In genomic region chr11:115359726-115360125, GRCm38 (mm10) we compare ENCODE assay signal across 11 mouse cellular contexts. TPM values are rescaled to one million over a fixed set of nuclear protein-coding genes. Genes with fewer than 3 reads are reported as not detected.
A peak's percentile ranks its signal among the peaks of the same experiment; 100 is the strongest.
DNase-seq lines count a peak whose midpoint lies in the region; ATAC-seq and TF ChIP-seq lines count a peak whose summit lies in the region.
"Had no signal": no experiment of that assay in that cellular context is flagged by ENCODE, and none has a peak within 500 bp of the region (broad histone marks: within the 10 kb centered on the region; RNA-seq: fewer than 3 reads in every experiment).

No protein-coding gene starts in this region.

- H3K9ac ChIP-seq in heart, embryonic 13.5 days = no peak overlapping the region
- peak overlapping the region; percentile 39; the same call in 1 of the 2 replicates for H3K9ac ChIP-seq in hindbrain, embryonic 12.5 days

- H3K4me3 ChIP-seq in heart, embryonic 13.5 days = no peak overlapping the region
- H3K4me3 ChIP-seq in E14TG2a.4 (replicated peaks; ENCODE audit: low read length) = peak overlapping the region; percentile 23; the same call in 1 of the 2 replicates
- no peak overlapping the region for H3K4me3 ChIP-seq in hindbrain, embryonic 12.5 days

- peak overlapping the region; percentile 51; the same call in 1 of the 2 replicates for H3K27ac ChIP-seq in heart, embryonic 13.5 days (replicated peaks)
- peak overlapping the region; percentile 55; the same call in 1 of the 2 replicates for H3K27ac ChIP-seq in hindbrain, embryonic 12.5 days

- H3K9me3 ChIP-seq in heart, embryonic 13.5 days = no peaks in the 10 kb centered on the region
- H3K9me3 ChIP-seq in E14TG2a.4 (ENCODE audit: low read length) = no peaks in the 10 kb centered on the region
- no peaks in the 10 kb centered on the region for H3K9me3 ChIP-seq in hindbrain, embryonic 12.5 days (replicated peaks)

- H3K27me3 ChIP-seq in heart, embryonic 13.5 days (replicated peaks) = peaks cover 43% of the 10 kb centered on the region
- H3K27me3 ChIP-seq in E14TG2a.4 (ENCODE audit: insufficient read depth, low read length) = peaks cover 54% of the 10 kb centered on the region
- H3K27me3 ChIP-seq in hindbrain, embryonic 12.5 days = 0 out of 2 replicates have a peak, but pooled peaks cover 8% of the 10 kb centered on the region

- H3K4me1 ChIP-seq in heart, embryonic 13.5 days = peaks cover 12% of the 10 kb centered on the region
- H3K4me1 ChIP-seq in E14TG2a.4 (replicated peaks; ENCODE audit: low read depth, low read length) = peaks cover 29% of the 10 kb centered on the region
- H3K4me1 ChIP-seq in hindbrain, embryonic 12.5 days = peaks cover 14% of the 10 kb centered on the region

- TF ChIP-seq CTCF in E14TG2a.4 (conservative IDR thresholded peaks at IDR 0.05; ENCODE audit: low read length) = no peak

- no peak for ATAC-seq in heart, embryonic 13.5 days (ENCODE audit: extremely low read depth, insufficient number of reproducible peaks, low FRiP score, low TSS enrichment)
- no peak for ATAC-seq in hindbrain, embryonic 12.5 days (ENCODE audit: low FRiP score)
- 0 out of 2 replicates have a peak, but pooled peaks have one; percentile 25 for ATAC-seq in monocyte, adult 5-6 weeks (replicated peaks; ENCODE audit: insufficient number of reproducible peaks, low FRiP score, low TSS enrichment, poor library complexity, severe bottlenecking)

- DNase-seq in heart, postnatal 4 days = no peak
- no peak for DNase-seq in frontal cortex, adult 2 months (ENCODE audit: extremely low spot score in 1 of 2, low spot score in 1 of 2)
- no peak for DNase-seq in adrenal gland, postnatal 25 days
- DNase-seq in kidney, adult 18-20 months = no peak
- DNase-seq: cerebellum, postnatal 14 days; left cerebral cortex, postnatal 4 days had no signal

- WGBS in heart, embryonic 13.5 days = 63% methylated on average over 6 of the region's 6 CpGs
- WGBS in hindbrain, embryonic 12.5 days = 66% methylated on average over 6 of the region's 6 CpGs

- H3K36me3 ChIP-seq in heart, embryonic 13.5 days = no peaks in the 10 kb centered on the region
- no peaks in the 10 kb centered on the region for H3K36me3 ChIP-seq in E14TG2a.4 (ENCODE audit: insufficient read depth, low read length)
- no peaks in the 10 kb centered on the region; the same call in 1 of the 2 replicates for H3K36me3 ChIP-seq in hindbrain, embryonic 12.5 days

- H3K4me2 ChIP-seq in heart, embryonic 13.5 days = no peak overlapping the region
- no peak overlapping the region for H3K4me2 ChIP-seq in hindbrain, embryonic 12.5 days (replicated peaks)

RNA-seq across cellular contexts. Expression of gene Hid1, which starts 7.8 kb away (rescaled TPM):
- polyA plus RNA-seq in heart, embryonic 13.5 days (2015; fragmentation: Nextera tagmentation; extraction: Ambion mirVana) = 6.8 and 7.0 TPM in 2 replicates
- total RNA-seq in heart, postnatal 4 days (2021) = 1 to 10 TPM; 5.9 to 8.5 TPM
- polyA plus RNA-seq in hindbrain, embryonic 12.5 days (2016; fragmentation: Nextera tagmentation; extraction: Ambion mirVana) = 26.5 and 28.0 TPM in 2 replicates
- 4.7 to 13.4 TPM (median 7.5 TPM) in 3 replicates for total RNA-seq in monocyte, adult 5-6 weeks (2017)
- polyA plus RNA-seq in frontal cortex, adult 2 months (2012; rRNA removed) = 97.9 and 106 TPM in 2 replicates
- total RNA-seq in adrenal gland, postnatal 25 days (2021) = 13.2 and 14.8 TPM in 2 replicates

RNA-seq across cellular contexts. Expression of gene Cdr2l, which starts 22.0 kb away (rescaled TPM):
- polyA plus RNA-seq in heart, embryonic 13.5 days (2015; fragmentation: Nextera tagmentation; extraction: Ambion mirVana) = 6.7 and 7.4 TPM in 2 replicates
- total RNA-seq in heart, postnatal 4 days (2021) = 10 to 100 TPM; 18.8 to 20.3 TPM
- 27.6 and 28.8 TPM in 2 replicates for polyA plus RNA-seq in hindbrain, embryonic 12.5 days (2016; fragmentation: Nextera tagmentation; extraction: Ambion mirVana)
- total RNA-seq in monocyte, adult 5-6 weeks (2017) = not detected in 3 replicates
- polyA plus RNA-seq in frontal cortex, adult 2 months (2012; rRNA removed) = 22.7 and 23.1 TPM in 2 replicates
- total RNA-seq in adrenal gland, postnatal 25 days (2021) = 59.1 and 82.5 TPM in 2 replicates

RNA-seq across cellular contexts. Expression of gene Otop3, which starts 25.2 kb away (rescaled TPM):
- not detected in 2 replicates for polyA plus RNA-seq in heart, embryonic 13.5 days (2015; fragmentation: Nextera tagmentation; extraction: Ambion mirVana)
- not detected for total RNA-seq in heart, postnatal 4 days (2021)
- 0.13 and 0.17 TPM in 2 replicates for polyA plus RNA-seq in hindbrain, embryonic 12.5 days (2016; fragmentation: Nextera tagmentation; extraction: Ambion mirVana)
- 0.39 TPM in 1 of 3 replicates, not detected in the others for total RNA-seq in monocyte, adult 5-6 weeks (2017)
- polyA plus RNA-seq in frontal cortex, adult 2 months (2012; rRNA removed) = 0.30 and 0.34 TPM in 2 replicates
- total RNA-seq in adrenal gland, postnatal 25 days (2021) = not detected in 2 replicates
- polyA plus RNA-seq: gonadal fat pad, adult 2 months had no signal

RNA-seq across cellular contexts. Expression of gene Ush1g, which starts 37.9 kb away (rescaled TPM):
- 0.09 and 0.13 TPM in 2 replicates for polyA plus RNA-seq in heart, embryonic 13.5 days (2015; fragmentation: Nextera tagmentation; extraction: Ambion mirVana)
- under 1 TPM; 0.09 to 0.12 TPM for total RNA-seq in heart, postnatal 4 days (2021)
- polyA plus RNA-seq in hindbrain, embryonic 12.5 days (2016; fragmentation: Nextera tagmentation; extraction: Ambion mirVana) = not detected in 2 replicates
- not detected in 3 replicates for total RNA-seq in monocyte, adult 5-6 weeks (2017)
- 7.8 and 8.6 TPM in 2 replicates for polyA plus RNA-seq in frontal cortex, adult 2 months (2012; rRNA removed)
- total RNA-seq in adrenal gland, postnatal 25 days (2021) = 0.62 and 0.79 TPM in 2 replicates
- polyA plus RNA-seq: gonadal fat pad, adult 2 months had no signal

RNA-seq across cellular contexts. Expression of gene Mrpl58, which starts 43.8 kb away (rescaled TPM):
- polyA plus RNA-seq in heart, embryonic 13.5 days (2015; fragmentation: Nextera tagmentation; extraction: Ambion mirVana) = 173 and 184 TPM in 2 replicates
- 100 to 1,000 TPM; 153 to 156 TPM for total RNA-seq in heart, postnatal 4 days (2021)
- polyA plus RNA-seq in hindbrain, embryonic 12.5 days (2016; fragmentation: Nextera tagmentation; extraction: Ambion mirVana) = 180 and 190 TPM in 2 replicates
- 57.9 to 84.5 TPM (median 60.9 TPM) in 3 replicates for total RNA-seq in monocyte, adult 5-6 weeks (2017)
- polyA plus RNA-seq in frontal cortex, adult 2 months (2012; rRNA removed) = 129 and 134 TPM in 2 replicates
- 140 and 153 TPM in 2 replicates for total RNA-seq in adrenal gland, postnatal 25 days (2021)

Comparison
In these comparisons a context has a peak if more than half of its experiments do, and no peak if none do; other contexts are left out.
1. RNA of gene Cdr2l, which starts 22.0 kb away (total RNA-seq): 59.1 to 82.5 TPM in adrenal gland, postnatal 25 days and 18.8 to 20.3 TPM in heart, postnatal 4 days; not detected in monocyte, adult 5-6 weeks; every median in the first group is over 10 times any median in the second.